Mouse (Mus musculus) midbrain, embryonic 13.5 days (tissue): ENCODE measurements around the gene Edc4. TPM values are rescaled to one million over a fixed set of nuclear protein-coding genes. Genes with fewer than 3 reads are reported as not detected.
"Not testable (repeated sequence)": the region's sequence is repeated elsewhere in the genome, so short reads cannot be mapped to it uniquely, and the experiment has no call there.

Experiments used
- ATAC-seq: fragments of 200-750 bp; cut with Nextera tagmentation; 2 replicates; pipeline ENCODE4 v1.8.0; 2017; ENCODE audit warnings: mild to moderate bottlenecking, moderate TSS enrichment, moderate library complexity
- H3K27ac ChIP-seq: fragments of 300-500 bp; sonication (generic); 2 replicates; pipeline ENCODE4 v1.5.1; 2015; ENCODE audit warnings: inconsistent platforms, mild to moderate bottlenecking, moderate library complexity
- H3K27me3 ChIP-seq: fragments of 300-500 bp; sonication (generic); 2 replicates; pipeline ENCODE4 v1.6.1; 2015; ENCODE audit warnings: mild to moderate bottlenecking, inconsistent platforms
- H3K36me3 ChIP-seq: fragments of 300-500 bp; sonication (generic); 2 replicates; pipeline ENCODE4 v1.6.1; 2015; ENCODE audit warnings: mild to moderate bottlenecking, inconsistent platforms
- H3K4me1 ChIP-seq: fragments of 300-500 bp; sonication (generic); replicated peaks from 2 replicates; pipeline ENCODE4 v1.6.1; 2015; ENCODE audit warnings: inconsistent platforms
- H3K4me2 ChIP-seq: fragments of 300-500 bp; sonication (generic); replicated peaks from 2 replicates; pipeline ENCODE4 v1.6.1; 2015; ENCODE audit warnings: moderate library complexity, mild to moderate bottlenecking, inconsistent platforms
- H3K4me3 ChIP-seq: fragments of 300-500 bp; sonication (generic); replicated peaks from 2 replicates; pipeline ENCODE4 v1.5.1; 2015; ENCODE audit warnings: mild to moderate bottlenecking, inconsistent platforms
- H3K9ac ChIP-seq: fragments of 300-500 bp; sonication (generic); replicated peaks from 2 replicates; pipeline ENCODE4 v1.6.1; 2015; ENCODE audit warnings: mild to moderate bottlenecking, inconsistent platforms
- H3K9me3 ChIP-seq: fragments of 300-500 bp; sonication (generic); 2 replicates; pipeline ENCODE4 v1.6.1; 2016; ENCODE audit warnings: mild to moderate bottlenecking, inconsistent platforms
- WGBS: fragments of 180-500 bp; shearing (Covaris S2); methylation state at CpG from one replicate; pipeline ENCODE4 v1.1.7; 2015; 5-methylcytosine and 5-hydroxymethylcytosine counted together
- polyA plus RNA-seq: library from polyadenylated mRNA; unstranded; fragments of >200 nt; fragmentation: Nextera tagmentation; extraction: Ambion mirVana; gene quantifications from 2 replicates; pipeline ENCODE4 v1.2.1, GENCODE M21; 2015

Gene Edc4
- 54.6 and 56.6 TPM in 2 replicates for polyA plus RNA-seq

- no peaks in the 10 kb centered on the region for H3K9me3 ChIP-seq
- H3K4me2 ChIP-seq = peak within 1 kb of the TSS; percentile 93
- H3K4me3 ChIP-seq = peak within 1 kb of the TSS; percentile 83
- H3K36me3 ChIP-seq = peaks cover 60% of the 10 kb centered on the region
- H3K4me1 ChIP-seq = peaks cover 35% of the 10 kb centered on the region
- peak; percentile 85 for ATAC-seq
- peak within 1 kb of the TSS; percentile 91 for H3K9ac ChIP-seq
- H3K27ac ChIP-seq = peak within 1 kb of the TSS; percentile 52; the same call in 1 of the 2 replicates
- H3K27me3 ChIP-seq = no peaks in the 10 kb centered on the region
- WGBS = under 1% methylated on average over 45 of the region's 45 CpGs
Measured at GRCm38 (mm10) chr8:105880754-105881520, at the start of gene Edc4. TSS of gene Edc4 (plus strand) at chr8:105880881.

- not testable (repeated sequence) for H3K27me3 ChIP-seq, H3K36me3 ChIP-seq, H3K4me2 ChIP-seq, H3K4me1 ChIP-seq, H3K27ac ChIP-seq, ATAC-seq, H3K9ac ChIP-seq, H3K4me3 ChIP-seq, H3K9me3 ChIP-seq
- 74% methylated on average over 2 of the region's 2 CpGs for WGBS
Measured at GRCm38 (mm10) chr8:105833740-105834139, 46.9 kb upstream of the Edc4 start.

GRCm38 (mm10) chr8:105835318-105835717 is 45.4 kb upstream of the Edc4 start:
- 31% methylated on average over 11 of the region's 11 CpGs for WGBS
- Histone ChIP-seq H3K27ac (no peak overlapping the region), H3K27me3 (no peaks in the 10 kb centered on the region), H3K9me3 (no peaks in the 10 kb centered on the region), H3K4me2 (no peak overlapping the region), H3K4me3 (no peak overlapping the region), H3K36me3 (no peaks in the 10 kb centered on the region), H3K9ac (no peak overlapping the region), H3K4me1 (no peaks in the 10 kb centered on the region)
- no peak for ATAC-seq

- no peak overlapping the region for H3K27ac ChIP-seq
- no peaks in the 10 kb centered on the region for H3K27me3 ChIP-seq
- H3K9ac ChIP-seq = no peak overlapping the region
- H3K4me2 ChIP-seq = no peak overlapping the region
- 81% methylated on average over 6 of the region's 6 CpGs for WGBS
- H3K4me1 ChIP-seq = no peaks in the 10 kb centered on the region
- H3K36me3 ChIP-seq = peaks cover 11% of the 10 kb centered on the region
- no peaks in the 10 kb centered on the region for H3K9me3 ChIP-seq
- no peak overlapping the region for H3K4me3 ChIP-seq
- no peak for ATAC-seq
Measured at GRCm38 (mm10) chr8:105836991-105837390, 43.7 kb upstream of the Edc4 start.

GRCm38 (mm10) chr8:105839209-105839608 is 41.5 kb upstream of the Edc4 start:
- WGBS = 89% methylated on average over 5 of the region's 5 CpGs
- no peak for ATAC-seq

GRCm38 (mm10) chr8:105846678-105847077 is 34.0 kb upstream of the Edc4 start:
- H3K9ac ChIP-seq = no peak overlapping the region
- no peak for ATAC-seq
- no peak overlapping the region for H3K27ac ChIP-seq
- H3K4me3 ChIP-seq = no peak overlapping the region
- H3K36me3 ChIP-seq = peaks cover 76% of the 10 kb centered on the region
- H3K4me1 ChIP-seq = peaks cover 8% of the 10 kb centered on the region
- WGBS = 92% methylated on average over 11 of the region's 11 CpGs
- H3K4me2 ChIP-seq = no peak overlapping the region
- H3K9me3 ChIP-seq = no peaks in the 10 kb centered on the region
- no peaks in the 10 kb centered on the region for H3K27me3 ChIP-seq

More at GRCm38 (mm10) chr8:105839209-105839608, 41.5 kb upstream of the Edc4 start:
- H3K9ac ChIP-seq = no peak overlapping the region
- no peaks in the 10 kb centered on the region for H3K4me1 ChIP-seq
- H3K27me3 ChIP-seq = no peaks in the 10 kb centered on the region
- peaks cover 29% of the 10 kb centered on the region for H3K36me3 ChIP-seq
- H3K4me2 ChIP-seq = no peak overlapping the region
- H3K4me3 ChIP-seq = no peak overlapping the region
- H3K9me3 ChIP-seq = no peaks in the 10 kb centered on the region
- no peak overlapping the region for H3K27ac ChIP-seq

- Histone ChIP-seq H3K36me3 (peaks cover 47% of the 10 kb centered on the region), H3K9me3 (no peaks in the 10 kb centered on the region), H3K27me3 (no peaks in the 10 kb centered on the region), H3K4me1 (peaks cover 8% of the 10 kb centered on the region), H3K27ac (no peak overlapping the region), H3K4me3 (no peak overlapping the region; the same call in 1 of the 2 replicates), H3K4me2 (peak overlapping the region; percentile 40; the same call in 1 of the 2 replicates), H3K9ac (no peak overlapping the region; the same call in 1 of the 2 replicates)
- WGBS = 95% methylated on average over 4 of the region's 4 CpGs
- ATAC-seq = no peak
Measured at GRCm38 (mm10) chr8:105850014-105850413, 30.7 kb upstream of the Edc4 start.

GRCm38 (mm10) chr8:105850611-105851010 is 30.1 kb upstream of the Edc4 start:
- H3K4me1 ChIP-seq = peaks cover 8% of the 10 kb centered on the region
- peak overlapping the region; percentile 48; the same call in 1 of the 2 replicates for H3K9ac ChIP-seq
- no peak for ATAC-seq
- H3K27ac ChIP-seq = no peak overlapping the region
- peak overlapping the region; percentile 19 for H3K4me3 ChIP-seq
- H3K9me3 ChIP-seq = no peaks in the 10 kb centered on the region
- peak overlapping the region; percentile 40 for H3K4me2 ChIP-seq
- no peaks in the 10 kb centered on the region for H3K27me3 ChIP-seq
- whole genome bisulfite sequencing = 75% methylated on average over 7 of the region's 7 CpGs
- peaks cover 41% of the 10 kb centered on the region for H3K36me3 ChIP-seq

- H3K27me3 ChIP-seq = no peaks in the 10 kb centered on the region
- whole genome bisulfite sequencing = under 1% methylated on average over 34 of the region's 34 CpGs
- peak overlapping the region; percentile 83 for H3K4me2 ChIP-seq
- H3K9me3 ChIP-seq = no peaks in the 10 kb centered on the region
- peak overlapping the region; percentile 90 for H3K4me3 ChIP-seq
- ATAC-seq = peak; percentile 81
- peak overlapping the region; percentile 84 for H3K9ac ChIP-seq
- peaks cover 30% of the 10 kb centered on the region for H3K36me3 ChIP-seq
- peak overlapping the region; percentile 80 for H3K27ac ChIP-seq
- H3K4me1 ChIP-seq = peaks cover 17% of the 10 kb centered on the region
Measured at GRCm38 (mm10) chr8:105851651-105852143, 29.0 kb upstream of the Edc4 start.

GRCm38 (mm10) chr8:105852146-105852729 is 28.4 kb upstream of the Edc4 start:
- no peaks in the 10 kb centered on the region for H3K9me3 ChIP-seq
- peak overlapping the region; percentile 90; the same call in 1 of the 2 replicates for H3K4me3 ChIP-seq
- H3K4me2 ChIP-seq = no peak overlapping the region
- peaks cover 25% of the 10 kb centered on the region for H3K36me3 ChIP-seq
- 79% methylated on average over 12 of the region's 12 CpGs for WGBS
- H3K27me3 ChIP-seq = no peaks in the 10 kb centered on the region
- H3K4me1 ChIP-seq = peaks cover 23% of the 10 kb centered on the region
- H3K9ac ChIP-seq = no peak overlapping the region
- no peak for ATAC-seq
- H3K27ac ChIP-seq = no peak overlapping the region

GRCm38 (mm10) chr8:105853178-105853577 is 27.5 kb upstream of the Edc4 start, which contains the start of gene Cenpt:
TSS of gene Cenpt (minus strand) at chr8:105853278.
- no peak within 1 kb of the TSS for H3K4me2 ChIP-seq
- no peak for ATAC-seq
- peak within 1 kb of the TSS; percentile 90; the same call in 1 of the 2 replicates for H3K4me3 ChIP-seq
- no peak within 1 kb of the TSS for H3K27ac ChIP-seq
- H3K9me3 ChIP-seq = no peaks in the 10 kb centered on the region
- H3K27me3 ChIP-seq = no peaks in the 10 kb centered on the region
- H3K36me3 ChIP-seq = peaks cover 16% of the 10 kb centered on the region
- 93% methylated on average over 3 of the region's 3 CpGs for WGBS
- H3K9ac ChIP-seq = no peak within 1 kb of the TSS
- H3K4me1 ChIP-seq = peaks cover 32% of the 10 kb centered on the region

- peak overlapping the region; percentile 91; the same call in 1 of the 2 replicates for H3K9ac ChIP-seq
- no peak; the same call in none of the 2 replicates for ATAC-seq
- H3K27ac ChIP-seq = peak overlapping the region; percentile 47; the same call in 1 of the 2 replicates
- peaks cover 43% of the 10 kb centered on the region for H3K4me1 ChIP-seq
- 28% methylated on average over 8 of the region's 8 CpGs for WGBS
- peak overlapping the region; percentile 83 for H3K4me3 ChIP-seq
- peaks cover 11% of the 10 kb centered on the region for H3K36me3 ChIP-seq
- peak overlapping the region; percentile 99 for H3K4me2 ChIP-seq
- no peaks in the 10 kb centered on the region for H3K9me3 ChIP-seq
- H3K27me3 ChIP-seq = no peaks in the 10 kb centered on the region
Measured at GRCm38 (mm10) chr8:105854303-105854702, 26.4 kb upstream of the Edc4 start.
